Mouse (Mus musculus): ENCODE measurements around the gene Slc9a6.

DNA sequence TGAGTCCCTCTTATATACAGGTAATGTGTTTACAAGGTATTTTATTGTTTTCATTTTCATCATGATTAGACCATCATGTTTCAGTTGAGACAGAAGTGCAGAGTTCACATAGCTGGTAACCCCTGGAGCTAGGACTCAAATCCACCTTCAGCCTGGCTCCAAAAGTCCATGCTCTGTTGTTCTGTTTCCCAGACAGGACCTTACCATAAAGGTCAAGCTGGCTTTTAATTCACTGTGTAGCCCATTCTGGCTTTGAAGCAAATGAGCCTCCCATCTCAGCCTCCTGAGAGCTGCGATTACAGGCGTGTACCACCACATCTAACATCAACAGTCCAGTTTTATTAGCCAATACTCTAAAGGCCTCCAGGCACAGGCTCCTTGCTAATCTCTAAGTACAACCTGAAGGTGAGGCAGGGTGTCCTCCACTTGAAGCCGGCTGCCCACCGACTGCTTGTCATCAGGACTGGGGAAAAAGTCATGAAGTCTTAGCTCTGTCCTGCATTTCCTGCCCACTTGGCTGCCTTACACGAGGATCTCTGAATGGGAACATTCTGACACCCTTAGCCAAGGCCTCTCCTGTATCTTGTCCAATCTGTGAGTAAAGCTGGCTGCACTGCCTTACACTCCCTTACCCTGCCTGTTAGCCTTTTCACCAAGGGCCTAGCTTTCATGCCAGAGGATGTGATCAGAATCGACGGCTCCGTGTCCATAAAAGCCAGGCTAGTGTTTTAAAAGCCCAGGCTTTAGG is 55.8 kb downstream of the Slc9a6 start:
- TF ChIP-seq CTCF (IDR thresholded peaks at IDR 0.05; ENCODE audit: extremely low read depth, insufficient read depth, insufficient read length, insufficient replicate concordance) (no peak), POLR2A (IDR thresholded peaks at IDR 0.05; ENCODE audit: low read depth, low read length) (no peak)
